Mouse (Mus musculus): ENCODE data around the gene Ano10. TPM values are rescaled to one million over a fixed set of nuclear protein-coding genes. Genes with fewer than 3 reads are reported as not detected.
A peak's percentile ranks its signal among the peaks of the same experiment; 100 is the strongest.

Ano10 gene
- polyA plus RNA-seq, 1 experiment: 62.4 TPM

DNA sequence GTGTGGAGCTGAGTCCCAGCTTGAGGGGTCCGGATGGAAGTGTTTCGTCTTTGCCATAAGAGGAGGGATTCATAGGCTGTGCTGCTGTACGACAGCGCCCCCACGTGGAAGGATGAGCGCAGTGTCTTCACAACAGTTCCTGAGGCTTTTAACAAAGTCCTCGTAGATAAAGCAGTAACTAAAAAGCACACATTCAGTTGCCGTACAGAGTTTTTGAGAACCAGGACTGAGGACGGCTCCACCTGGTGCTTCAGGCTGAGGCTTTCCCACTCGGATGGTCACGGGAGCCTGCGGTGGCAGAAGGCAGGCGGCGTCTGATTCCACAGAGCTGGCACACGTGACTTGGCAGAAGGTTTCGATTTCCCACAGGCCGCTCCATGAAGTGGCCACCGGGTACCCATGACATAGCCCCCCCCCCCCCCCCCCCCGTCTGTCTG, 16.4 kb upstream of the Ano10 start:
- Histone ChIP-seq H3K4me3 (replicated peaks; ENCODE audit: control insufficient read depth, low read depth, low read length) (peak overlapping the region; percentile 66), H3K27ac (ENCODE audit: control insufficient read depth, insufficient read depth, low read depth, low read length, poor library complexity) (no peak overlapping the region), H3K4me1 (ENCODE audit: control insufficient read depth, insufficient read depth, low read length) (peaks cover 2% of the 10 kb centered on the region; the same call in 1 of the 2 replicates)
- no peak for TF ChIP-seq POLR2A (IDR thresholded peaks at IDR 0.05; ENCODE audit: borderline replicate concordance, control insufficient read depth, low read depth, low read length)
- TF ChIP-seq CTCF (IDR thresholded peaks at IDR 0.05; ENCODE audit: control insufficient read depth, insufficient read depth, low read length): peak; percentile 99
- WGBS: under 1% methylated on average over 19 of the region's 19 CpGs

GRCm38 (mm10) chr9:122309013-122309980, 15.1 kb upstream of the Ano10 start:
- Histone ChIP-seq H3K4me3 (replicated peaks; ENCODE audit: control insufficient read depth, low read depth, low read length) (no peak overlapping the region), H3K4me1 (ENCODE audit: control insufficient read depth, insufficient read depth, low read length) (peaks cover 2% of the 10 kb centered on the region; the same call in 1 of the 2 replicates), H3K27ac (ENCODE audit: control insufficient read depth, insufficient read depth, low read depth, low read length, poor library complexity) (peak overlapping the region; percentile 79)
- WGBS: 40% methylated on average over 14 of the region's 14 CpGs
- TF ChIP-seq CTCF (IDR thresholded peaks at IDR 0.05; ENCODE audit: control insufficient read depth, insufficient read depth, low read length): no peak
- no peak for TF ChIP-seq POLR2A (IDR thresholded peaks at IDR 0.05; ENCODE audit: borderline replicate concordance, control insufficient read depth, low read depth, low read length)

- 41% methylated on average over 3 of the region's 3 CpGs for WGBS
These were observed 11.1 kb upstream of the Ano10 start for GRCm38 (mm10) chr9:122305302-122305701.

GRCm38 (mm10) chr9:122296169-122296568, 1.9 kb upstream of the Ano10 start:
- no peaks in the 10 kb centered on the region; the same call in 1 of the 2 replicates for H3K4me1 ChIP-seq (ENCODE audit: control insufficient read depth, insufficient read depth, low read length)
- no peak for TF ChIP-seq POLR2A (IDR thresholded peaks at IDR 0.05; ENCODE audit: borderline replicate concordance, control insufficient read depth, low read depth, low read length)
- TF ChIP-seq CTCF (IDR thresholded peaks at IDR 0.05; ENCODE audit: control insufficient read depth, insufficient read depth, low read length): no peak
- no peak overlapping the region for H3K4me3 ChIP-seq (replicated peaks; ENCODE audit: control insufficient read depth, low read depth, low read length)
- no peak overlapping the region for H3K27ac ChIP-seq (ENCODE audit: control insufficient read depth, insufficient read depth, low read depth, low read length, poor library complexity)
- WGBS: 27% methylated on average over 5 of the region's 5 CpGs

More at GRCm38 (mm10) chr9:122305302-122305701, 11.1 kb upstream of the Ano10 start:
- Histone ChIP-seq H3K4me3 (replicated peaks; ENCODE audit: control insufficient read depth, low read depth, low read length) (peak overlapping the region; percentile 49), H3K27ac (ENCODE audit: control insufficient read depth, insufficient read depth, low read depth, low read length, poor library complexity) (peak overlapping the region; percentile 38; the same call in 1 of the 2 replicates), H3K4me1 (ENCODE audit: control insufficient read depth, insufficient read depth, low read length) (no peaks in the 10 kb centered on the region; the same call in 1 of the 2 replicates)
- TF ChIP-seq CTCF (IDR thresholded peaks at IDR 0.05; ENCODE audit: control insufficient read depth, insufficient read depth, low read length): no peak
- no peak for TF ChIP-seq POLR2A (IDR thresholded peaks at IDR 0.05; ENCODE audit: borderline replicate concordance, control insufficient read depth, low read depth, low read length)

GRCm38 (mm10) chr9:122295396-122295795, 1.2 kb upstream of the Ano10 start:
- TF ChIP-seq CTCF (IDR thresholded peaks at IDR 0.05; ENCODE audit: control insufficient read depth, insufficient read depth, low read length) (no peak), POLR2A (IDR thresholded peaks at IDR 0.05; ENCODE audit: borderline replicate concordance, control insufficient read depth, low read depth, low read length) (no peak)
- Histone ChIP-seq H3K27ac (ENCODE audit: control insufficient read depth, insufficient read depth, low read depth, low read length, poor library complexity) (no peak overlapping the region), H3K4me1 (ENCODE audit: control insufficient read depth, insufficient read depth, low read length) (no peaks in the 10 kb centered on the region; the same call in 1 of the 2 replicates), H3K4me3 (replicated peaks; ENCODE audit: control insufficient read depth, low read depth, low read length) (no peak overlapping the region)

DNA sequence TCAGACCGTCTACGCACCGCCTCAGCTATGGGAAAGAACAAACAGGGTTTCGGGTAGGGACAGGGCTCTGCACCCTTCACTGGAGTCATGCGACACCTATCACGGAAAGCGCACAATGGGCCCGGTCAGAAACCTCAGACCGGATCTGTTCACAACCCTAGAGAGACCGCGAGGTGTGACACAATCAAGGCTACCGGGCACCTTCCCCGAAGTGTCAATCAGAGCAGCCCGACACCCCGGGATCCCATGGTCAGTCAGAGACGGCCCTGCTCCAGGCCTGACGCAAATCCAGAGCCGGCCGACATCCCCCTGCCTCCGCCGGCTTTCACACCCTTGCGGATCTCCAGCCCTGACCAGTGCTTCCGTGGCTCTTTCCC, 370 bp downstream of the Ano10 start:
- WGBS: under 1% methylated on average over 23 of the region's 23 CpGs
- H3K27ac ChIP-seq (ENCODE audit: control insufficient read depth, insufficient read depth, low read depth, low read length, poor library complexity): peak overlapping the region; percentile 96
- peak overlapping the region; percentile 67 for H3K4me3 ChIP-seq (replicated peaks; ENCODE audit: control insufficient read depth, low read depth, low read length)
- no peaks in the 10 kb centered on the region; the same call in 1 of the 2 replicates for H3K4me1 ChIP-seq (ENCODE audit: control insufficient read depth, insufficient read depth, low read length)
- TF ChIP-seq POLR2A (IDR thresholded peaks at IDR 0.05; ENCODE audit: borderline replicate concordance, control insufficient read depth, low read depth, low read length): no peak
- no peak for TF ChIP-seq CTCF (IDR thresholded peaks at IDR 0.05; ENCODE audit: control insufficient read depth, insufficient read depth, low read length)

- TF ChIP-seq POLR2A (IDR thresholded peaks at IDR 0.05; ENCODE audit: borderline replicate concordance, control insufficient read depth, low read depth, low read length) (no peak), CTCF (IDR thresholded peaks at IDR 0.05; ENCODE audit: control insufficient read depth, insufficient read depth, low read length) (no peak)
- no peak overlapping the region for H3K27ac ChIP-seq (ENCODE audit: control insufficient read depth, insufficient read depth, low read depth, low read length, poor library complexity)
- WGBS: 39% methylated on average over 2 of the region's 2 CpGs
- peaks cover 1% of the 10 kb centered on the region for H3K4me1 ChIP-seq (ENCODE audit: control insufficient read depth, insufficient read depth, low read length)
- H3K4me3 ChIP-seq (replicated peaks; ENCODE audit: control insufficient read depth, low read depth, low read length): no peak overlapping the region
These were observed 4.0 kb downstream of the Ano10 start for GRCm38 (mm10) chr9:122290192-122290591.

GRCm38 (mm10) chr9:122288416-122288815, 5.8 kb downstream of the Ano10 start:
- Histone ChIP-seq H3K4me3 (replicated peaks; ENCODE audit: control insufficient read depth, low read depth, low read length) (no peak overlapping the region), H3K4me1 (ENCODE audit: control insufficient read depth, insufficient read depth, low read length) (peaks cover 1% of the 10 kb centered on the region), H3K27ac (ENCODE audit: control insufficient read depth, insufficient read depth, low read depth, low read length, poor library complexity) (no peak overlapping the region)
- no peak for TF ChIP-seq CTCF (IDR thresholded peaks at IDR 0.05; ENCODE audit: control insufficient read depth, insufficient read depth, low read length)
- no peak for TF ChIP-seq POLR2A (IDR thresholded peaks at IDR 0.05; ENCODE audit: borderline replicate concordance, control insufficient read depth, low read depth, low read length)
- WGBS: 82% methylated on average over 3 of the region's 3 CpGs

Data from bone marrow, adult 2 months (tissue).